In genomic region chr8:102983910-102984225, GRCm38 (mm10) we compare ENCODE assay signal across 20 mouse cellular contexts.
DNase-seq lines count a peak whose midpoint lies in the region; ATAC-seq and TF ChIP-seq lines count a peak whose summit lies in the region.
"Had no signal": no experiment of that assay in that cellular context is flagged by ENCODE, and none has a peak within 500 bp of the region (broad histone marks: within the 10 kb centered on the region; RNA-seq: fewer than 3 reads in every experiment).

No protein-coding gene starts in this region.

- no peaks in the 10 kb centered on the region for H3K9me3 ChIP-seq in embryonic facial prominence, embryonic 10.5 days
- H3K9me3 ChIP-seq in forebrain, embryonic 14.5 days (replicated peaks; ENCODE audit: control insufficient read depth, low read length) = no peaks in the 10 kb centered on the region
- H3K9me3 ChIP-seq in limb, embryonic 15.5 days = no peaks in the 10 kb centered on the region
- no peaks in the 10 kb centered on the region for H3K9me3 ChIP-seq in intestine, embryonic 16.5 days (ENCODE audit: control insufficient read depth, low read length)
- H3K9me3 ChIP-seq: hindbrain, embryonic 13.5 days; liver, embryonic 15.5 days; stomach, embryonic 15.5 days had no signal

- no peak overlapping the region for H3K4me3 ChIP-seq in embryonic facial prominence, embryonic 10.5 days
- no peak overlapping the region for H3K4me3 ChIP-seq in forebrain, embryonic 14.5 days (ENCODE audit: low read depth, low read length)
- no peak overlapping the region for H3K4me3 ChIP-seq in limb, embryonic 15.5 days
- H3K4me3 ChIP-seq in intestine, embryonic 16.5 days (ENCODE audit: low read length) = no peak overlapping the region
- no peak overlapping the region for H3K4me3 ChIP-seq in left cerebral cortex, adult 2 months
- H3K4me3 ChIP-seq: erythroblast, embryonic 14.5 days; hindbrain, embryonic 13.5 days; liver, embryonic 15.5 days; stomach, embryonic 15.5 days had no signal

- H3K27me3 ChIP-seq in embryonic facial prominence, embryonic 10.5 days (replicated peaks; ENCODE audit: low read depth, poor library complexity, severe bottlenecking) = no peaks in the 10 kb centered on the region
- H3K27me3 ChIP-seq in forebrain, embryonic 14.5 days (replicated peaks; ENCODE audit: control insufficient read depth, insufficient read depth, low read length) = no peaks in the 10 kb centered on the region
- H3K27me3 ChIP-seq in limb, embryonic 15.5 days = no peaks in the 10 kb centered on the region
- H3K27me3 ChIP-seq in intestine, embryonic 16.5 days (replicated peaks; ENCODE audit: control insufficient read depth, insufficient read depth, low read length) = no peaks in the 10 kb centered on the region
- H3K27me3 ChIP-seq: hindbrain, embryonic 13.5 days; liver, embryonic 15.5 days; stomach, embryonic 15.5 days had no signal

- peak overlapping the region; percentile 77 for H3K27ac ChIP-seq in embryonic facial prominence, embryonic 10.5 days (replicated peaks)
- no peak overlapping the region for H3K27ac ChIP-seq in forebrain, embryonic 14.5 days (ENCODE audit: low read depth, low read length)
- peak overlapping the region; percentile 64 for H3K27ac ChIP-seq in limb, embryonic 15.5 days
- H3K27ac ChIP-seq in intestine, embryonic 16.5 days (ENCODE audit: low read length) = no peak overlapping the region
- H3K27ac ChIP-seq in left cerebral cortex, adult 2 months = no peak overlapping the region
- H3K27ac ChIP-seq: hindbrain, embryonic 13.5 days; liver, embryonic 15.5 days; stomach, embryonic 15.5 days had no signal

- peak; percentile 61; the same call in 1 of the 2 replicates for ATAC-seq in forebrain, embryonic 14.5 days
- peak; percentile 87 for ATAC-seq in limb, embryonic 15.5 days (ENCODE audit: insufficient number of reproducible peaks, low FRiP score, low TSS enrichment, low read depth)
- ATAC-seq in intestine, embryonic 16.5 days = no peak

- H3K4me2 ChIP-seq in forebrain, embryonic 14.5 days (ENCODE audit: low read length) = no peak overlapping the region
- H3K4me2 ChIP-seq in limb, embryonic 15.5 days = no peak overlapping the region
- no peak overlapping the region for H3K4me2 ChIP-seq in intestine, embryonic 16.5 days (ENCODE audit: low read depth, low read length)
- H3K4me2 ChIP-seq: heart, embryonic 11.5 days; hindbrain, embryonic 13.5 days; liver, embryonic 15.5 days; stomach, embryonic 15.5 days had no signal

- H3K36me3 ChIP-seq in embryonic facial prominence, embryonic 10.5 days (replicated peaks) = no peaks in the 10 kb centered on the region
- H3K36me3 ChIP-seq in forebrain, embryonic 14.5 days (ENCODE audit: control insufficient read depth, insufficient read depth, low read length) = no peaks in the 10 kb centered on the region
- H3K36me3 ChIP-seq in limb, embryonic 15.5 days = no peaks in the 10 kb centered on the region
- H3K36me3 ChIP-seq in intestine, embryonic 16.5 days (ENCODE audit: control insufficient read depth, insufficient read depth, low read length) = no peaks in the 10 kb centered on the region
- H3K36me3 ChIP-seq: hindbrain, embryonic 13.5 days; liver, embryonic 15.5 days; stomach, embryonic 15.5 days had no signal

- no peak overlapping the region for H3K9ac ChIP-seq in forebrain, embryonic 14.5 days (ENCODE audit: low read length)
- H3K9ac ChIP-seq in limb, embryonic 15.5 days = no peak overlapping the region
- no peak overlapping the region for H3K9ac ChIP-seq in intestine, embryonic 16.5 days (ENCODE audit: low read depth, low read length)
- H3K9ac ChIP-seq: hindbrain, embryonic 13.5 days; liver, embryonic 15.5 days; stomach, embryonic 15.5 days had no signal

- 18% methylated on average over 3 of the region's 3 CpGs for WGBS in embryonic facial prominence, embryonic 10.5 days
- WGBS in forebrain, embryonic 14.5 days = 29% methylated on average over 3 of the region's 3 CpGs
- WGBS in limb, embryonic 15.5 days = 24% methylated on average over 3 of the region's 3 CpGs
- 47% methylated on average over 3 of the region's 3 CpGs for WGBS in intestine, embryonic 16.5 days

- peaks cover 38% of the 10 kb centered on the region for H3K4me1 ChIP-seq in embryonic facial prominence, embryonic 10.5 days
- H3K4me1 ChIP-seq in forebrain, embryonic 14.5 days (ENCODE audit: control insufficient read depth, insufficient read depth, low read length) = peaks cover 5% of the 10 kb centered on the region; the same call in 1 of the 2 replicates
- peaks cover 15% of the 10 kb centered on the region for H3K4me1 ChIP-seq in limb, embryonic 15.5 days
- H3K4me1 ChIP-seq in intestine, embryonic 16.5 days (ENCODE audit: control insufficient read depth, insufficient read depth, low read length) = no peaks in the 10 kb centered on the region; the same call in 1 of the 2 replicates
- H3K4me1 ChIP-seq: liver, embryonic 15.5 days; stomach, embryonic 15.5 days had no signal

- intact Hi-C loops in left cerebral cortex, postnatal 4 days (cut with DNase I) = no loop called here
- intact Hi-C loops in left cerebral cortex, postnatal 36 days (cut with DNase I) = no loop called here
- intact Hi-C loops in left cerebral cortex, adult 2 months (cut with DNase I) = no loop called here

- TF ChIP-seq CTCF in left cerebral cortex, adult 2 months (IDR thresholded peaks at IDR 0.05) = no peak

- DNase-seq in left cerebral cortex, postnatal 4 days = peak; percentile 6
- no peak for DNase-seq in left cerebral cortex, postnatal 36 days (ENCODE audit: low spot score in 2 of 2)
- peak; percentile 86 for DNase-seq in embryonic facial prominence, embryonic 10.5 days (ENCODE audit: low spot score)
- DNase-seq in forebrain, embryonic 14.5 days (ENCODE audit: low spot score) = peak; percentile 47
- DNase-seq in right cerebral cortex, adult 18-20 months = no peak
- DNase-seq in left cerebral cortex, adult 2 months (ENCODE audit: extremely low spot score in 1 of 2, low spot score in 2 of 2) = no peak
- DNase-seq: cerebellum, adult 2 months; gastrocnemius, postnatal 14 days; kidney, postnatal 25 days; layer of hippocampus, postnatal 36 days; lung, postnatal 36 days; right cerebral cortex, postnatal 4 days; thymus, postnatal 36 days had no signal

Comparison
In these comparisons a context has a peak if more than half of its experiments do, and no peak if none do; other contexts are left out.
1. DNase-seq: peak in left cerebral cortex, postnatal 4 days (single experiment), embryonic facial prominence, embryonic 10.5 days (single experiment) and forebrain, embryonic 14.5 days (single experiment); none in left cerebral cortex, postnatal 36 days (0 of 2), right cerebral cortex, adult 18-20 months (single experiment) and left cerebral cortex, adult 2 months (0 of 2).
2. H3K27ac ChIP-seq: peak in embryonic facial prominence, embryonic 10.5 days (single experiment) and limb, embryonic 15.5 days (single experiment); none in forebrain, embryonic 14.5 days (single experiment), intestine, embryonic 16.5 days (single experiment) and left cerebral cortex, adult 2 months (single experiment).